Mouse (Mus musculus): ENCODE measurements around the gene Atrn. TPM values are rescaled to one million over a fixed set of nuclear protein-coding genes. Genes with fewer than 3 reads are reported as not detected.

Atrn gene
- polyA plus RNA-seq, 1 experiment = 4.7 TPM

GRCm38 (mm10) chr2:130950548-130950947 lies 44.3 kb downstream of the Atrn start:
- H3K36me3 ChIP-seq (ENCODE audit: control insufficient read depth, insufficient read depth, low read length) = peaks cover 4% of the 10 kb centered on the region; the same call in 1 of the 2 replicates
- WGBS = 22% methylated on average over 1 of the region's 1 CpGs
- H3K4me1 ChIP-seq (ENCODE audit: control insufficient read depth, insufficient read depth, insufficient read length) = no peaks in the 10 kb centered on the region
- no peak overlapping the region for H3K4me3 ChIP-seq (ENCODE audit: extremely low read depth, insufficient read depth, insufficient read length)
- peak; percentile 29 to 72 for DNase-seq (ENCODE audit: low read depth in 1 of 2, low spot score in 2 of 2)
- H3K27ac ChIP-seq (ENCODE audit: insufficient read depth, low read length) = no peak overlapping the region
- TF ChIP-seq CTCF (IDR thresholded peaks at IDR 0.05; ENCODE audit: extremely low read depth, insufficient read depth, insufficient read length, insufficient replicate concordance) (peak; percentile 81; the same call in 1 of the 2 replicates), POLR2A (IDR thresholded peaks at IDR 0.05; ENCODE audit: low read depth, low read length) (no peak)
- no peaks in the 10 kb centered on the region for H3K27me3 ChIP-seq (ENCODE audit: control insufficient read depth, insufficient read depth, low read length)

- DNase-seq (ENCODE audit: low read depth in 1 of 2, low spot score in 2 of 2) = no peak
- TF ChIP-seq POLR2A (IDR thresholded peaks at IDR 0.05; ENCODE audit: low read depth, low read length) = no peak
- no peak for TF ChIP-seq CTCF (IDR thresholded peaks at IDR 0.05; ENCODE audit: extremely low read depth, insufficient read depth, insufficient read length, insufficient replicate concordance)
- WGBS = 93% methylated on average over 2 of the region's 2 CpGs
- peaks cover 2% of the 10 kb centered on the region for H3K36me3 ChIP-seq (ENCODE audit: control insufficient read depth, insufficient read depth, low read length)
- no peak overlapping the region for H3K27ac ChIP-seq (ENCODE audit: insufficient read depth, low read length)
- no peak overlapping the region for H3K4me3 ChIP-seq (ENCODE audit: extremely low read depth, insufficient read depth, insufficient read length)
- H3K4me1 ChIP-seq (ENCODE audit: control insufficient read depth, insufficient read depth, insufficient read length) = no peaks in the 10 kb centered on the region
- H3K27me3 ChIP-seq (ENCODE audit: control insufficient read depth, insufficient read depth, low read length) = no peaks in the 10 kb centered on the region
Observed at GRCm38 (mm10) chr2:130958906-130959305, 52.6 kb downstream of the Atrn start.

GRCm38 (mm10) chr2:130961851-130962250 lies 55.6 kb downstream of the Atrn start:
- Histone ChIP-seq H3K36me3 (ENCODE audit: control insufficient read depth, insufficient read depth, low read length) (peaks cover 2% of the 10 kb centered on the region), H3K27ac (ENCODE audit: insufficient read depth, low read length) (no peak overlapping the region), H3K4me1 (ENCODE audit: control insufficient read depth, insufficient read depth, insufficient read length) (no peaks in the 10 kb centered on the region), H3K27me3 (ENCODE audit: control insufficient read depth, insufficient read depth, low read length) (no peaks in the 10 kb centered on the region), H3K4me3 (ENCODE audit: extremely low read depth, insufficient read depth, insufficient read length) (no peak overlapping the region)
- TF ChIP-seq CTCF (IDR thresholded peaks at IDR 0.05; ENCODE audit: extremely low read depth, insufficient read depth, insufficient read length, insufficient replicate concordance) = no peak
- TF ChIP-seq POLR2A (IDR thresholded peaks at IDR 0.05; ENCODE audit: low read depth, low read length) = no peak
- DNase-seq (ENCODE audit: low read depth in 1 of 2, low spot score in 2 of 2) = no peak

GRCm38 (mm10) chr2:130965042-130965441 lies 58.7 kb downstream of the Atrn start:
- TF ChIP-seq CTCF (IDR thresholded peaks at IDR 0.05; ENCODE audit: extremely low read depth, insufficient read depth, insufficient read length, insufficient replicate concordance) (no peak), POLR2A (IDR thresholded peaks at IDR 0.05; ENCODE audit: low read depth, low read length) (no peak)
- Histone ChIP-seq H3K4me3 (ENCODE audit: extremely low read depth, insufficient read depth, insufficient read length) (no peak overlapping the region), H3K36me3 (ENCODE audit: control insufficient read depth, insufficient read depth, low read length) (peaks cover 2% of the 10 kb centered on the region; the same call in 1 of the 2 replicates), H3K4me1 (ENCODE audit: control insufficient read depth, insufficient read depth, insufficient read length) (no peaks in the 10 kb centered on the region), H3K27me3 (ENCODE audit: control insufficient read depth, insufficient read depth, low read length) (no peaks in the 10 kb centered on the region), H3K27ac (ENCODE audit: insufficient read depth, low read length) (no peak overlapping the region)
- 92% methylated on average over 1 of the region's 1 CpGs for WGBS
- DNase-seq (ENCODE audit: low read depth in 1 of 2, low spot score in 2 of 2) = no peak

- DNase-seq (ENCODE audit: low read depth in 1 of 2, low spot score in 2 of 2) = no peak
- Histone ChIP-seq H3K27ac (ENCODE audit: insufficient read depth, low read length) (no peak overlapping the region), H3K27me3 (ENCODE audit: control insufficient read depth, insufficient read depth, low read length) (no peaks in the 10 kb centered on the region), H3K36me3 (ENCODE audit: control insufficient read depth, insufficient read depth, low read length) (peaks cover 11% of the 10 kb centered on the region), H3K4me1 (ENCODE audit: control insufficient read depth, insufficient read depth, insufficient read length) (no peaks in the 10 kb centered on the region), H3K4me3 (ENCODE audit: extremely low read depth, insufficient read depth, insufficient read length) (no peak overlapping the region)
- WGBS = 61% methylated on average over 4 of the region's 4 CpGs
- no peak for TF ChIP-seq POLR2A (IDR thresholded peaks at IDR 0.05; ENCODE audit: low read depth, low read length)
- TF ChIP-seq CTCF (IDR thresholded peaks at IDR 0.05; ENCODE audit: extremely low read depth, insufficient read depth, insufficient read length, insufficient replicate concordance) = no peak
Observed at GRCm38 (mm10) chr2:130971030-130971429, 64.7 kb downstream of the Atrn start.

- WGBS = 94% methylated on average over 4 of the region's 4 CpGs
- no peak for TF ChIP-seq POLR2A (IDR thresholded peaks at IDR 0.05; ENCODE audit: low read depth, low read length)
- no peak for TF ChIP-seq CTCF (IDR thresholded peaks at IDR 0.05; ENCODE audit: extremely low read depth, insufficient read depth, insufficient read length, insufficient replicate concordance)
- DNase-seq (ENCODE audit: low read depth in 1 of 2, low spot score in 2 of 2) = no peak
- H3K27ac ChIP-seq (ENCODE audit: insufficient read depth, low read length) = no peak overlapping the region
- no peaks in the 10 kb centered on the region for H3K27me3 ChIP-seq (ENCODE audit: control insufficient read depth, insufficient read depth, low read length)
- peaks cover 13% of the 10 kb centered on the region for H3K36me3 ChIP-seq (ENCODE audit: control insufficient read depth, insufficient read depth, low read length)
- no peak overlapping the region for H3K4me3 ChIP-seq (ENCODE audit: extremely low read depth, insufficient read depth, insufficient read length)
- no peaks in the 10 kb centered on the region for H3K4me1 ChIP-seq (ENCODE audit: control insufficient read depth, insufficient read depth, insufficient read length)
Observed at GRCm38 (mm10) chr2:130972386-130972785, 66.1 kb downstream of the Atrn start.

- Histone ChIP-seq H3K27ac (ENCODE audit: insufficient read depth, low read length) (no peak overlapping the region), H3K4me3 (ENCODE audit: extremely low read depth, insufficient read depth, insufficient read length) (no peak overlapping the region), H3K27me3 (ENCODE audit: control insufficient read depth, insufficient read depth, low read length) (no peaks in the 10 kb centered on the region), H3K4me1 (ENCODE audit: control insufficient read depth, insufficient read depth, insufficient read length) (no peaks in the 10 kb centered on the region), H3K36me3 (ENCODE audit: control insufficient read depth, insufficient read depth, low read length) (peaks cover 13% of the 10 kb centered on the region)
- DNase-seq (ENCODE audit: low read depth in 1 of 2, low spot score in 2 of 2) = no peak
- WGBS = 90% methylated on average over 1 of the region's 1 CpGs
- TF ChIP-seq CTCF (IDR thresholded peaks at IDR 0.05; ENCODE audit: extremely low read depth, insufficient read depth, insufficient read length, insufficient replicate concordance) = no peak
- no peak for TF ChIP-seq POLR2A (IDR thresholded peaks at IDR 0.05; ENCODE audit: low read depth, low read length)
Observed at GRCm38 (mm10) chr2:130974928-130975327, 68.6 kb downstream of the Atrn start.
